Mouse (Mus musculus) left cerebral cortex, adult 6 months (tissue): Measurements from ENCODE around the gene Ifna11. TPM values are rescaled to one million over a fixed set of nuclear protein-coding genes. Genes with fewer than 3 reads are reported as not detected.

ENCODE experiments used
- long read RNA-seq, 2 experiments: library from polyadenylated mRNA; unstranded; transcript quantifications; one replicate each; pipeline ENCODE4 v2.0.0; 2019 to 2020
- polyA plus RNA-seq: library from polyadenylated mRNA; unstranded; fragments of <200 nt; fragmentation: Nextera tagmentation; gene quantifications from 2 replicates; pipeline ENCODE4 v1.2.3, GENCODE M21; 2021

Ifna11 gene
- polyA plus RNA-seq = not detected in 2 replicates
- long read RNA-seq, experiment 1 = 0 reads
- long read RNA-seq, experiment 2 = 0 reads

GRCm38 (mm10) chr4:88819659-88820058 lies at the start of gene Ifna11:
Gene Ifna11 (plus strand): TSS chr4:88819959.

DNA sequence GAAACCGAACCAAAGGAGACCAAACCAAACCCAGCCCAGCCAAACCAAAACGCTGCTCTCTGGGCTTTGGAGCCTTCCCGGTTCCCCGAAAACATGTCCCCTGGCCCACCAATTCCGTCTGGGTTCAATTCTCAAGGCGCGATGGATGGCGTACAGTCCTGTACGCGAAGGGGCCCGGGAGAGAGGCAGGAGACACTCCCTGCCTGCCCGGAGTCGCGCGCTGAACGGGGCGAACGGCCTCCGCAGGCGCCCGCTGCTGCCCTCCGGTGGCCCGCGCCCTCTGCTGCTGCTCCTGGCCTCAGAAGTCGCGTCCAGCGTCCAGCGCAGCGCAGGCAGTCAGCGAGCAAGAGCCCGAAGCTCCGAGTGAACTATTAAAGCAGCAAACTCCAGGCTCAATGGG lies 46.2 kb upstream of the Ifna11 start, which contains the start of gene Gm13290:
Gene Gm13290 (plus strand): TSS at position 301 of the 400 bp plus-strand sequence.

DNA sequence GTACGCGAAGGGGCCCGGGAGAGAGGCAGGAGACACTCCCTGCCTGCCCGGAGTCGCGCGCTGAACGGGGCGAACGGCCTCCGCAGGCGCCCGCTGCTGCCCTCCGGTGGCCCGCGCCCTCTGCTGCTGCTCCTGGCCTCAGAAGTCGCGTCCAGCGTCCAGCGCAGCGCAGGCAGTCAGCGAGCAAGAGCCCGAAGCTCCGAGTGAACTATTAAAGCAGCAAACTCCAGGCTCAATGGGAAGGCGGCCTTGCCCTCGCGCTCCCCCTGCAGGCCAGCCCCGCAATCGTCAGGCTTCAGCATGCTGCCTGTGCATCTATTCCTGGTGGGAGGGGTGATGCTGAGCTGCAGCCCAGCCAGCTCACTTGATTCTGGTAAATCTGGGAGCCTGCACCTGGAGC lies 43.1 kb upstream of the Ifna11 start, which contains the start of gene Gm13289:
Gene Gm13289 (plus strand): TSS at position 301 of the 400 bp plus-strand sequence.

DNA sequence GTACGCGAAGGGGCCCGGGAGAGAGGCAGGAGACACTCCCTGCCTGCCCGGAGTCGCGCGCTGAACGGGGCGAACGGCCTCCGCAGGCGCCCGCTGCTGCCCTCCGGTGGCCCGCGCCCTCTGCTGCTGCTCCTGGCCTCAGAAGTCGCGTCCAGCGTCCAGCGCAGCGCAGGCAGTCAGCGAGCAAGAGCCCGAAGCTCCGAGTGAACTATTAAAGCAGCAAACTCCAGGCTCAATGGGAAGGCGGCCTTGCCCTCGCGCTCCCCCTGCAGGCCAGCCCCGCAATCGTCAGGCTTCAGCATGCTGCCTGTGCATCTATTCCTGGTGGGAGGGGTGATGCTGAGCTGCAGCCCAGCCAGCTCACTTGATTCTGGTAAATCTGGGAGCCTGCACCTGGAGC lies 40.2 kb upstream of the Ifna11 start, which contains the start of gene Gm13272:
Gene Gm13272 (plus strand): TSS at position 301 of the 400 bp plus-strand sequence.

DNA sequence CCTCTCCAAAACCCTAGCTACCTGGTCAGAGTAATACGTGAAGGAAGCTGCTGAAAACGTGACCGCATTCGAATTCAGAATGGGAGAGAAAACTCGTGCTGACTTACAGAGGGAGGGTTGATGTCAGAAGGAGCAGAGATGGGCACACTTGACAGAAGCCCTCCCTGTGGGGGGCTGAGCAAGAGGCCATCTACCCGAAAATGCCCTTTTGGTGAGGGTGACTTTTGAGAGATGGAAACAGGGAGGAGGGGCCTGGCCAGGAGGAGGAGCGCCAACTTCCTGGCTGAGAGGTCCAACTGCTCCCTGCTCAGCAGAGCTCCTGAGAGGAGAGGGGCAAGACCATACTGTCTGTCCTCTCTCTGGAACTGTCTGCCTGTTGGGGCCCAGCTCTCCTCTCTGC lies 37.9 kb upstream of the Ifna11 start, which contains the start of gene Ifnz:
Gene Ifnz (plus strand): TSS at position 301 of the 400 bp plus-strand sequence.

DNA sequence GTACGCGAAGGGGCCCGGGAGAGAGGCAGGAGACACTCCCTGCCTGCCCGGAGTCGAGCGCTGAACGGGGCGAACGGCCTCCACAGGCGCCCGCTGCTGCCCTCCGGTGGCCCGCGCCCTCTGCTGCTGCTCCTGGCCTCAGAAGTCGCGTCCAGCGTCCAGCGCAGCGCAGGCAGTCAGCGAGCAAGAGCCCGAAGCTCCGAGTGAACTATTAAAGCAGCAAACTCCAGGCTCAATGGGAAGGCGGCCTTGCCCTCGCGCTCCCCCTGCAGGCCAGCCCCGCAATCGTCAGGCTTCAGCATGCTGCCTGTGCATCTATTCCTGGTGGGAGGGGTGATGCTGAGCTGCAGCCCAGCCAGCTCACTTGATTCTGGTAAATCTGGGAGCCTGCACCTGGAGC lies 34.4 kb upstream of the Ifna11 start, which contains the start of gene Gm13276:
Gene Gm13276 (plus strand): TSS at position 301 of the 400 bp plus-strand sequence.

GRCm38 (mm10) chr4:88788402-88788801 lies 31.4 kb upstream of the Ifna11 start, which contains the start of gene Gm13277:
Gene Gm13277 (plus strand): TSS chr4:88788632.

DNA sequence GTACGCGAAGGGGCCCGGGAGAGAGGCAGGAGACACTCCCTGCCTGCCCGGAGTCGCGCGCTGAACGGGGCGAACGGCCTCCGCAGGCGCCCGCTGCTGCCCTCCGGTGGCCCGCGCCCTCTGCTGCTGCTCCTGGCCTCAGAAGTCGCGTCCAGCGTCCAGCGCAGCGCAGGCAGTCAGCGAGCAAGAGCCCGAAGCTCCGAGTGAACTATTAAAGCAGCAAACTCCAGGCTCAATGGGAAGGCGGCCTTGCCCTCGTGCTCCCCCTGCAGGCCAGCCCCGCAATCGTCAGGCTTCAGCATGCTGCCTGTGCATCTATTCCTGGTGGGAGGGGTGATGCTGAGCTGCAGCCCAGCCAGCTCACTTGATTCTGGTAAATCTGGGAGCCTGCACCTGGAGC lies 28.5 kb upstream of the Ifna11 start, which contains the start of gene Gm13278:
Gene Gm13278 (plus strand): TSS at position 301 of the 400 bp plus-strand sequence.

GRCm38 (mm10) chr4:88793936-88794675 lies 25.7 kb upstream of the Ifna11 start, which contains the start of gene Gm13275:
Gene Gm13275 (plus strand): TSS chr4:88794487.

GRCm38 (mm10) chr4:88797097-88797496 lies 22.7 kb upstream of the Ifna11 start, which contains the start of gene Gm13279:
Gene Gm13279 (plus strand): TSS chr4:88797397.

GRCm38 (mm10) chr4:88799365-88799764 lies 20.4 kb upstream of the Ifna11 start, which contains the start of gene Gm13285:
Gene Gm13285 (plus strand): TSS chr4:88799665.

DNA sequence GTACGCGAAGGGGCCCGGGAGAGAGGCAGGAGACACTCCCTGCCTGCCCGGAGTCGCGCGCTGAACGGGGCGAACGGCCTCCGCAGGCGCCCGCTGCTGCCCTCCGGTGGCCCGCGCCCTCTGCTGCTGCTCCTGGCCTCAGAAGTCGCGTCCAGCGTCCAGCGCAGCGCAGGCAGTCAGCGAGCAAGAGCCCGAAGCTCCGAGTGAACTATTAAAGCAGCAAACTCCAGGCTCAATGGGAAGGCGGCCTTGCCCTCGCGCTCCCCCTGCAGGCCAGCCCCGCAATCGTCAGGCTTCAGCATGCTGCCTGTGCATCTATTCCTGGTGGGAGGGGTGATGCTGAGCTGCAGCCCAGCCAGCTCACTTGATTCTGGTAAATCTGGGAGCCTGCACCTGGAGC lies 16.8 kb upstream of the Ifna11 start, which contains the start of gene Gm13287:
Gene Gm13287 (plus strand): TSS at position 301 of the 400 bp plus-strand sequence.

DNA sequence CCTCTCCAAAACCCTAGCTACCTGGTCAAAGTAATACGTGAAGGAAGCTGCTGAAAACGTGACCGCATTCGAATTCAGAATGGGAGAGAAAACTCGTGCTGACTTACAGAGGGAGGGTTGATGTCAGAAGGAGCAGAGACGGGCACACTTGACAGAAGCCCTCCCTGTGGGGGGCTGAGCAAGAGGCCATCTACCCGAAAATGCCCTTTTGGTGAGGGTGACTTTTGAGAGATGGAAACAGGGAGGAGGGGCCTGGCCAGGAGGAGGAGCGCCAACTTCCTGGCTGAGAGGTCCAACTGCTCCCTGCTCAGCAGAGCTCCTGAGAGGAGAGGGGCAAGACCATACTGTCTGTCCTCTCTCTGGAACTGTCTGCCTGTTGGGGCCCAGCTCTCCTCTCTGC lies 14.5 kb upstream of the Ifna11 start, which contains the start of gene Gm13288:
Gene Gm13288 (plus strand): TSS at position 301 of the 400 bp plus-strand sequence.

GRCm38 (mm10) chr4:88815928-88816327 lies 3.8 kb upstream of the Ifna11 start, which contains the start of gene Ifna7:
Gene Ifna7 (plus strand): TSS chr4:88816228.

GRCm38 (mm10) chr4:88827116-88827515 lies 7.4 kb downstream of the Ifna11 start, which contains the start of gene Ifna6:
Gene Ifna6 (plus strand): TSS chr4:88827416.

GRCm38 (mm10) chr4:88835225-88835624 lies 15.5 kb downstream of the Ifna11 start, which contains the start of gene Ifna5:
Gene Ifna5 (plus strand): TSS chr4:88835525.

DNA sequence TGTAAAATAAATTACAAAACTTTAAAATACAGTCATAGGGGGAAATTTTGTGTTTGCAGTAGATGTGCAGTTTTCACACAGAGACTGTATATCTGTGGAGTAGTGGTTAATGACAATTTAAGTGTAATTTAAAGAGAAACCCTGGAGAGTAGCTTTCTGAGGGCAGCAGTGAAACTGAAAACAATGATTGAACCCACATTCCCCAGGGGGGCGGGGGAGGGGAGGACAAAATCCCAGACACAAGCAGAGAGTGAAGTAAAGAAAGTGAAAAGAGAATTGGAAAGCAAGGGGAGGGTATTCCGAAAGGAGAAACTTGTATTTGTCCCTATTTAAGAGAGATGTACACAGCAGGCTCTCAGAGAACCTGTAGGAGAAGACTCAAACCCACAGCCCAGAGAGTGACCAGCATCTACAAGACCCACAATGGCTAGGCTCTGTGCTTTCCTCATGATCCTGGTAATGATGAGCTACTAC lies 21.7 kb downstream of the Ifna11 start, which contains the start of gene Ifna4:
Gene Ifna4 (plus strand): TSS at position 424 of the 474 bp plus-strand sequence.

GRCm38 (mm10) chr4:88849698-88850097 lies 29.9 kb downstream of the Ifna11 start, which contains the start of gene Ifna1:
Gene Ifna1 (plus strand): TSS chr4:88850087.

Other genes with a start within 250 kb of the Ifna11 start
- gene Ifna14, start 248.2 kb upstream of the Ifna11 start, polyA plus RNA-seq = not detected in 2 replicates
- not detected in 2 replicates for gene Ifna9, start 227.6 kb upstream of the Ifna11 start, polyA plus RNA-seq
- gene Ifna12, start 216.6 kb upstream of the Ifna11 start, polyA plus RNA-seq = not detected in 2 replicates
- gene C87499, start 185.5 kb upstream of the Ifna11 start, polyA plus RNA-seq = not detected in 2 replicates
- not detected in 2 replicates for gene Ifna13, start 175.5 kb upstream of the Ifna11 start, polyA plus RNA-seq
- gene Ifna16, start 143.0 kb upstream of the Ifna11 start, polyA plus RNA-seq = not detected in 2 replicates
- gene Ifna2, start 136.0 kb upstream of the Ifna11 start, polyA plus RNA-seq = not detected in 2 replicates
- not detected in 2 replicates for gene Ifnab, start 128.6 kb upstream of the Ifna11 start, polyA plus RNA-seq
- gene Gm26566, start 98.2 kb upstream of the Ifna11 start, polyA plus RNA-seq = 1.0 and 1.5 TPM in 2 replicates
- gene Klhl9, start 97.5 kb upstream of the Ifna11 start, polyA plus RNA-seq = 57.9 and 73.6 TPM in 2 replicates
- gene Gm13271, start 65.1 kb upstream of the Ifna11 start, polyA plus RNA-seq = not detected in 2 replicates
- gene Gm13283, start 59.8 kb upstream of the Ifna11 start, polyA plus RNA-seq = not detected in 2 replicates
- gene Gm13290, start 46.1 kb upstream of the Ifna11 start, polyA plus RNA-seq = not detected in 2 replicates
- gene Gm13289, start 43.0 kb upstream of the Ifna11 start, polyA plus RNA-seq = not detected in 2 replicates
- not detected in 2 replicates for gene Gm13272, start 40.1 kb upstream of the Ifna11 start, polyA plus RNA-seq
- not detected in 2 replicates for gene Ifnz, start 37.8 kb upstream of the Ifna11 start, polyA plus RNA-seq
- gene Gm13276, start 34.2 kb upstream of the Ifna11 start, polyA plus RNA-seq = not detected in 2 replicates
- not detected in 2 replicates for gene Gm13277, start 31.3 kb upstream of the Ifna11 start, polyA plus RNA-seq
- gene Gm13278, start 28.4 kb upstream of the Ifna11 start, polyA plus RNA-seq = not detected in 2 replicates
- gene Gm13275, start 25.5 kb upstream of the Ifna11 start, polyA plus RNA-seq = not detected in 2 replicates
- not detected in 2 replicates for gene Gm13279, start 22.6 kb upstream of the Ifna11 start, polyA plus RNA-seq
- gene Gm13285, start 20.3 kb upstream of the Ifna11 start, polyA plus RNA-seq = not detected in 2 replicates
- not detected in 2 replicates for gene Gm13287, start 16.7 kb upstream of the Ifna11 start, polyA plus RNA-seq
- not detected in 2 replicates for gene Gm13288, start 14.4 kb upstream of the Ifna11 start, polyA plus RNA-seq
- not detected in 2 replicates for gene Ifna7, start 3.7 kb upstream of the Ifna11 start, polyA plus RNA-seq
- gene Ifna6, start 7.5 kb downstream of the Ifna11 start, polyA plus RNA-seq = not detected in 2 replicates
- not detected in 2 replicates for gene Ifna5, start 15.6 kb downstream of the Ifna11 start, polyA plus RNA-seq
- gene Ifna4, start 21.9 kb downstream of the Ifna11 start, polyA plus RNA-seq = not detected in 2 replicates
- not detected in 2 replicates for gene Ifna1, start 30.1 kb downstream of the Ifna11 start, polyA plus RNA-seq
- not detected in 2 replicates for gene Ifne, start 60.2 kb downstream of the Ifna11 start, polyA plus RNA-seq